Mouse (Mus musculus) bone marrow, adult 2 months (tissue): ENCODE measurements around the gene Shld1.

Source experiments
- CTCF ChIP-seq: fragments of 200-500 bp; IDR thresholded peaks from 2 replicates; pipeline ENCODE4 v1.5.1; 2011; ENCODE audit warnings: low read length, control low read depth; ENCODE audit not compliant: control insufficient read depth, insufficient read depth
- POLR2A ChIP-seq: fragments of 200-500 bp; IDR thresholded peaks from 2 replicates; pipeline ENCODE4 v1.6.1; 2011; ENCODE audit warnings: low read depth, mild to moderate bottlenecking, control low read depth, low read length, borderline replicate concordance; ENCODE audit not compliant: control insufficient read depth

- TF ChIP-seq CTCF (no peak), POLR2A (no peak)
Measured at GRCm38 (mm10) chr2:132738816-132739432, 52.2 kb downstream of the Shld1 start.
